Mouse (Mus musculus): ENCODE results near the gene A930004D18Rik. TPM values are rescaled to one million over a fixed set of nuclear protein-coding genes. Genes with fewer than 3 reads are reported as not detected.

Gene A930004D18Rik
- total and polyA plus RNA-seq, 3 experiments, result 0.39 to 1.8 TPM; not detected in 1

GRCm38 (mm10) chr2:18053951-18054530 lies 16.5 kb upstream of the A930004D18Rik start:
- no peak for DNase-seq (ENCODE audit: low read depth, low spot score)
- peaks cover 2 to 12% of the 10 kb centered on the region in 2 experiments; a peak in 3 of 4 replicates for H3K4me1 ChIP-seq (ENCODE audit: control insufficient read depth in 1 of 2, insufficient read depth in 2 of 2, low read length in 2 of 2)
- H3K36me3 ChIP-seq (ENCODE audit: control insufficient read depth in 1 of 2, insufficient read depth in 2 of 2, low read length in 2 of 2), result peaks cover 0 to 7% of the 10 kb centered on the region in 2 experiments; a peak in 2 of 4 replicates
- no peak overlapping the region for H3K9ac ChIP-seq (ENCODE audit: control insufficient read depth, low read depth, low read length, poor library complexity, severe bottlenecking)
- H3K9me3 ChIP-seq (replicated peaks; ENCODE audit: insufficient read depth, low read length), result no peaks in the 10 kb centered on the region
- no peak for TF ChIP-seq ELF1 (IDR thresholded peaks at IDR 0.05; ENCODE audit: low read depth, low read length)
- H3K27ac ChIP-seq (ENCODE audit: control insufficient read depth, low read depth, low read length), result no peak overlapping the region
- H3K4me3 ChIP-seq (ENCODE audit: control insufficient read depth in 1 of 2, insufficient read depth in 1 of 2, low read depth in 2 of 2, low read length in 2 of 2), result no peak overlapping the region
- H3K79me2 ChIP-seq (ENCODE audit: control insufficient read depth, insufficient read depth, low read length, poor library complexity), result peaks cover 16% of the 10 kb centered on the region; the same call in 1 of the 2 replicates
- H3K27me3 ChIP-seq (ENCODE audit: control insufficient read depth in 1 of 2, insufficient read depth in 2 of 2, low read length in 2 of 2), result no peaks in the 10 kb centered on the region; a peak in 1 of 4 replicates

- Histone ChIP-seq H3K9ac (ENCODE audit: control insufficient read depth, low read depth, low read length, poor library complexity, severe bottlenecking) (no peak overlapping the region), H3K4me3 (ENCODE audit: control insufficient read depth in 1 of 2, insufficient read depth in 1 of 2, low read depth in 2 of 2, low read length in 2 of 2) (no peak overlapping the region), H3K27me3 (ENCODE audit: control insufficient read depth in 1 of 2, insufficient read depth in 2 of 2, low read length in 2 of 2) (peaks cover 2% of the 10 kb centered on the region in 2 experiments; a peak in 1 of 4 replicates), H3K36me3 (ENCODE audit: control insufficient read depth in 1 of 2, insufficient read depth in 2 of 2, low read length in 2 of 2) (peaks cover 0 to 6% of the 10 kb centered on the region in 2 experiments; a peak in 2 of 4 replicates), H3K27ac (ENCODE audit: control insufficient read depth, low read depth, low read length) (no peak overlapping the region), H3K9me3 (replicated peaks; ENCODE audit: insufficient read depth, low read length) (no peaks in the 10 kb centered on the region), H3K4me1 (ENCODE audit: control insufficient read depth in 1 of 2, insufficient read depth in 2 of 2, low read length in 2 of 2) (peaks cover 2 to 11% of the 10 kb centered on the region in 2 experiments; a peak in 3 of 4 replicates), H3K79me2 (ENCODE audit: control insufficient read depth, insufficient read depth, low read length, poor library complexity) (peaks cover 16% of the 10 kb centered on the region; the same call in 1 of the 2 replicates)
- no peak for DNase-seq (ENCODE audit: low read depth, low spot score)
- no peak for TF ChIP-seq RCOR1 (IDR thresholded peaks at IDR 0.05; ENCODE audit: low read depth, low read length)
- TF ChIP-seq NELFE (IDR thresholded peaks at IDR 0.05; ENCODE audit: low read depth, low read length), result no peak
- no peak for TF ChIP-seq ETS1 (IDR thresholded peaks at IDR 0.05; ENCODE audit: low read depth, low read length)
- no peak for TF ChIP-seq HCFC1 (IDR thresholded peaks at IDR 0.05; ENCODE audit: low read depth, low read length)
- TF ChIP-seq ZMIZ1 (IDR thresholded peaks at IDR 0.05; ENCODE audit: low read depth, low read length), result no peak
- no peak for TF ChIP-seq MYC (IDR thresholded peaks at IDR 0.05; ENCODE audit: low read depth, low read length)
- TF ChIP-seq CHD2 (IDR thresholded peaks at IDR 0.05; ENCODE audit: low read length), result no peak
- TF ChIP-seq ZC3H11A (IDR thresholded peaks at IDR 0.05; ENCODE audit: low read depth, low read length), result no peak
- TF ChIP-seq SIN3A (IDR thresholded peaks at IDR 0.05; ENCODE audit: low read length), result no peak
- TF ChIP-seq USF2 (IDR thresholded peaks at IDR 0.05; ENCODE audit: borderline replicate concordance in 1 of 2, insufficient read depth in 1 of 2, low read depth in 1 of 2, low read length in 2 of 2), result no peak
- TF ChIP-seq TAL1 (IDR thresholded peaks at IDR 0.05; ENCODE audit: low read length), result no peak
- TF ChIP-seq MAZ (IDR thresholded peaks at IDR 0.05; ENCODE audit: low read depth, low read length), result no peak
- no peak for TF ChIP-seq MAFK (IDR thresholded peaks at IDR 0.05; ENCODE audit: borderline replicate concordance, low read depth, low read length)
- no peak for TF ChIP-seq ZNF384 (IDR thresholded peaks at IDR 0.05; ENCODE audit: low read depth, low read length)
These were observed 15.9 kb upstream of the A930004D18Rik start for GRCm38 (mm10) chr2:18053243-18053950.
